10 mouse cellular contexts compared by ENCODE assay signal in genomic region chr13:63279807-63280206, GRCm38 (mm10).
DNase-seq lines count a peak whose midpoint lies in the region; ATAC-seq and TF ChIP-seq lines count a peak whose summit lies in the region.
"Had no signal": no experiment of that assay in that cellular context is flagged by ENCODE, and none has a peak within 500 bp of the region (broad histone marks: within the 10 kb centered on the region; RNA-seq: fewer than 3 reads in every experiment).

No protein-coding gene starts in this region.

- H3K27ac ChIP-seq in kidney, embryonic 16.5 days (ENCODE audit: low read length) = peak overlapping the region; percentile 91
- peak overlapping the region; percentile 66 for H3K27ac ChIP-seq in ES-Bruce4 (ENCODE audit: insufficient read depth, low read length)
- peak overlapping the region; percentile 87 for H3K27ac ChIP-seq in limb, embryonic 12.5 days
- H3K27ac ChIP-seq: liver, embryonic 15.5 days had no signal

- peak overlapping the region; percentile 63 for H3K4me2 ChIP-seq in kidney, embryonic 16.5 days (replicated peaks; ENCODE audit: low read depth, low read length)
- peak overlapping the region; percentile 50 for H3K4me2 ChIP-seq in limb, embryonic 12.5 days
- H3K4me2 ChIP-seq: liver, embryonic 15.5 days had no signal

- WGBS in kidney, embryonic 16.5 days = 29% methylated on average over 8 of the region's 8 CpGs
- 33% methylated on average over 8 of the region's 8 CpGs for WGBS in limb, embryonic 12.5 days

- H3K4me1 ChIP-seq in kidney, embryonic 16.5 days (ENCODE audit: insufficient read depth, low read length) = peaks cover 66% of the 10 kb centered on the region
- H3K4me1 ChIP-seq in ES-Bruce4 (ENCODE audit: control insufficient read depth, insufficient read depth, low read length) = peaks cover 10% of the 10 kb centered on the region
- peaks cover 78% of the 10 kb centered on the region for H3K4me1 ChIP-seq in limb, embryonic 12.5 days (replicated peaks)

- TF ChIP-seq CTCF in ES-Bruce4 (IDR thresholded peaks at IDR 0.05; ENCODE audit: low read depth, low read length) = no peak

- no peak for DNase-seq in kidney, postnatal 25 days
- peak; percentile 52 for DNase-seq in R1 (ENCODE audit: low read depth, low spot score)
- no peak for DNase-seq in cerebellum, postnatal 25 days
- DNase-seq in thymus, postnatal 25 days = no peak
- DNase-seq: retina, postnatal 1 day had no signal

- no peaks in the 10 kb centered on the region for H3K9me3 ChIP-seq in kidney, embryonic 16.5 days (ENCODE audit: low read length)
- no peaks in the 10 kb centered on the region for H3K9me3 ChIP-seq in ES-Bruce4 (replicated peaks; ENCODE audit: control insufficient read depth, insufficient read depth, low read length, poor library complexity, severe bottlenecking)
- H3K9me3 ChIP-seq in limb, embryonic 12.5 days = no peaks in the 10 kb centered on the region
- H3K9me3 ChIP-seq: liver, embryonic 15.5 days had no signal

- H3K4me3 ChIP-seq in kidney, embryonic 16.5 days (ENCODE audit: low read length) = peak overlapping the region; percentile 36
- H3K4me3 ChIP-seq in ES-Bruce4 (ENCODE audit: low read depth, low read length) = peak overlapping the region; percentile 13; the same call in 1 of the 2 replicates
- peak overlapping the region; percentile 19; the same call in 1 of the 2 replicates for H3K4me3 ChIP-seq in limb, embryonic 12.5 days (replicated peaks)
- H3K4me3 ChIP-seq: erythroblast, embryonic 14.5 days; liver, embryonic 15.5 days had no signal

- no peak for TF ChIP-seq EP300 in ES-Bruce4 (IDR thresholded peaks at IDR 0.05; ENCODE audit: insufficient read depth, low read depth, low read length)

- no peaks in the 10 kb centered on the region for H3K27me3 ChIP-seq in kidney, embryonic 16.5 days (ENCODE audit: insufficient read depth, low read length)
- H3K27me3 ChIP-seq in ES-Bruce4 (ENCODE audit: control insufficient read depth, insufficient read depth, low read length, poor library complexity, severe bottlenecking) = no peaks in the 10 kb centered on the region
- no peaks in the 10 kb centered on the region for H3K27me3 ChIP-seq in limb, embryonic 12.5 days
- H3K27me3 ChIP-seq: liver, embryonic 15.5 days had no signal

- peaks cover 21% of the 10 kb centered on the region for H3K36me3 ChIP-seq in kidney, embryonic 16.5 days (ENCODE audit: insufficient read depth, low read length)
- peaks cover 19% of the 10 kb centered on the region for H3K36me3 ChIP-seq in ES-Bruce4 (ENCODE audit: control insufficient read depth, insufficient read depth, low read length, poor library complexity, severe bottlenecking)
- peaks cover 35% of the 10 kb centered on the region for H3K36me3 ChIP-seq in limb, embryonic 12.5 days

- no peak for ATAC-seq in kidney, embryonic 16.5 days (ENCODE audit: low FRiP score, low TSS enrichment)
- no peak for ATAC-seq in limb, embryonic 12.5 days (ENCODE audit: insufficient number of reproducible peaks, insufficient read depth, low FRiP score, low TSS enrichment, low read depth)

- peak overlapping the region; percentile 63 for H3K9ac ChIP-seq in kidney, embryonic 16.5 days (replicated peaks; ENCODE audit: low read length)
- 0 out of 2 replicates have a peak overlapping the region, but pooled peaks have one; percentile 21 for H3K9ac ChIP-seq in ES-Bruce4 (ENCODE audit: low read depth, poor library complexity, severe bottlenecking)
- H3K9ac ChIP-seq in limb, embryonic 12.5 days (replicated peaks) = peak overlapping the region; percentile 34; the same call in 1 of the 2 replicates
- H3K9ac ChIP-seq: liver, embryonic 15.5 days had no signal

- TF ChIP-seq POLR2A in ES-Bruce4 (IDR thresholded peaks at IDR 0.05; ENCODE audit: insufficient read depth, low read length) = no peak
